Mouse (Mus musculus) cerebellum, adult 11-12 months (tissue): ENCODE data around the gene Oxnad1.
"Not testable (repeated sequence)": the region's sequence is repeated elsewhere in the genome, so short reads cannot be mapped to it uniquely, and the experiment has no call there.

Experiments
- DNase-seq: peaks from one replicate; pipeline ENCODE4 v3.0.0; 2022

The Oxnad1 gene

GRCm38 (mm10) chr14:32084761-32085485 lies at the start of gene Oxnad1:
TSS of gene Oxnad1 (plus strand) at chr14:32085374.
- DNase-seq, result no peak

- no peak for DNase-seq
Observed at GRCm38 (mm10) chr14:32036482-32036881, 48.7 kb upstream of the Oxnad1 start.

- no peak for DNase-seq
Observed at GRCm38 (mm10) chr14:32037661-32038252, 47.4 kb upstream of the Oxnad1 start.

- DNase-seq, result no peak
Observed at GRCm38 (mm10) chr14:32042108-32042507, 43.1 kb upstream of the Oxnad1 start.

- DNase-seq, result no peak
Observed at GRCm38 (mm10) chr14:32046357-32046756, 38.8 kb upstream of the Oxnad1 start.

GRCm38 (mm10) chr14:32050171-32050570 lies 35.0 kb upstream of the Oxnad1 start:
- DNase-seq, result no peak

GRCm38 (mm10) chr14:32053895-32054294 lies 31.3 kb upstream of the Oxnad1 start:
- no peak for DNase-seq

GRCm38 (mm10) chr14:32054788-32055187 lies 30.4 kb upstream of the Oxnad1 start:
- no peak for DNase-seq

- DNase-seq, result no peak
Observed at GRCm38 (mm10) chr14:32055781-32056180, 29.4 kb upstream of the Oxnad1 start.

GRCm38 (mm10) chr14:32056675-32057074 lies 28.5 kb upstream of the Oxnad1 start:
- no peak for DNase-seq

- no peak for DNase-seq
Observed at GRCm38 (mm10) chr14:32057664-32058063, 27.5 kb upstream of the Oxnad1 start.

GRCm38 (mm10) chr14:32061398-32061797 lies 23.8 kb upstream of the Oxnad1 start:
- DNase-seq, result no peak

- DNase-seq, result no peak
Observed at GRCm38 (mm10) chr14:32072807-32073206, 12.4 kb upstream of the Oxnad1 start.

GRCm38 (mm10) chr14:32073211-32073685 lies 11.9 kb upstream of the Oxnad1 start:
- peak; percentile 42 for DNase-seq

GRCm38 (mm10) chr14:32073901-32074300 lies 11.3 kb upstream of the Oxnad1 start:
- peak; percentile 50 for DNase-seq

- peak; percentile 83 for DNase-seq
Observed at GRCm38 (mm10) chr14:32076896-32077575, 8.1 kb upstream of the Oxnad1 start.

- DNase-seq, result no peak
Observed at GRCm38 (mm10) chr14:32081026-32081425, 4.1 kb upstream of the Oxnad1 start.

- no peak for DNase-seq
Observed at GRCm38 (mm10) chr14:32082891-32083290, 2.3 kb upstream of the Oxnad1 start.

GRCm38 (mm10) chr14:32083466-32083865 lies 1.7 kb upstream of the Oxnad1 start:
- DNase-seq, result no peak

GRCm38 (mm10) chr14:32085486-32086201 lies 470 bp downstream of the Oxnad1 start, which contains the start of gene Dph3:
TSS of gene Dph3 (minus strand) at chr14:32085729.
- DNase-seq, result peak; percentile 99

- no peak for DNase-seq
Observed at GRCm38 (mm10) chr14:32086226-32086625, 1.1 kb downstream of the Oxnad1 start.

- DNase-seq, result not testable (repeated sequence)
Observed at GRCm38 (mm10) chr14:32087584-32088248, 2.5 kb downstream of the Oxnad1 start.
